Mouse (Mus musculus) thymus, adult 2 months (tissue): ENCODE data around the gene 1500009C09Rik. TPM values are rescaled to one million over a fixed set of nuclear protein-coding genes. Genes with fewer than 3 reads are reported as not detected.

Experiments used
- DNase-seq: peaks from one replicate; pipeline ENCODE4 v3.0.0; 2021
- H3K27ac ChIP-seq: fragments of 200-500 bp; 2 replicates; pipeline ENCODE4 v1.5.1; 2012; ENCODE audit warnings: low read length, control low read depth; ENCODE audit not compliant: control insufficient read depth, insufficient read depth
- H3K27me3 ChIP-seq: fragments of 200-500 bp; 2 replicates; pipeline ENCODE4 v1.6.1; 2012; ENCODE audit warnings: mild to moderate bottlenecking, low read length, moderate library complexity, mixed read lengths; ENCODE audit not compliant: control insufficient read depth, insufficient read depth
- H3K36me3 ChIP-seq: fragments of 200-500 bp; 2 replicates; pipeline ENCODE4 v1.6.1; 2012; ENCODE audit warnings: mild to moderate bottlenecking, low read length, moderate library complexity; ENCODE audit not compliant: control insufficient read depth, insufficient read depth
- H3K4me1 ChIP-seq: fragments of 200-500 bp; replicated peaks from 2 replicates; pipeline ENCODE4 v1.6.1; 2012; ENCODE audit warnings: low read length; ENCODE audit not compliant: control insufficient read depth, insufficient read depth
- H3K4me3 ChIP-seq: fragments of 200-500 bp; 2 replicates; pipeline ENCODE4 v1.5.1; 2012; ENCODE audit warnings: mild to moderate bottlenecking, low read length, control low read depth, moderate library complexity; ENCODE audit not compliant: control insufficient read depth, insufficient read depth
- CTCF ChIP-seq: fragments of 200-500 bp; IDR thresholded peaks from 2 replicates; pipeline ENCODE4 v1.5.1; 2012; ENCODE audit warnings: mild to moderate bottlenecking, control low read depth, low read length, moderate library complexity, borderline replicate concordance; ENCODE audit not compliant: control insufficient read depth, poor library complexity, insufficient read depth; ENCODE audit errors: extremely low read depth
- POLR2A ChIP-seq: fragments of 200-500 bp; IDR thresholded peaks from 2 replicates; pipeline ENCODE4 v1.6.1; 2012; ENCODE audit warnings: mild to moderate bottlenecking, low read length, control low read depth, moderate library complexity; ENCODE audit not compliant: control insufficient read depth, poor library complexity, insufficient read depth; ENCODE audit errors: extremely low read depth
- WGBS: fragments of 180-500 bp; shearing (Covaris S2); methylation state at CpG from one replicate; pipeline ENCODE4 v1.1.7; 2018; 5-methylcytosine and 5-hydroxymethylcytosine counted together
- polyA plus RNA-seq: library from polyadenylated mRNA; depleted of rRNA; stranded (reverse); fragments of >200 nt; gene quantifications from 2 replicates; pipeline ENCODE4 v1.2.3, GENCODE M21; 2012

Gene 1500009C09Rik
- polyA plus RNA-seq, 1 experiment = 0.24 TPM

GRCm38 (mm10) chr15:82247131-82247776 is 4.9 kb upstream of the 1500009C09Rik start:
- 65% methylated on average over 3 of the region's 3 CpGs for WGBS
- H3K36me3 ChIP-seq = no peaks in the 10 kb centered on the region
- H3K27ac ChIP-seq = no peak overlapping the region
- H3K4me1 ChIP-seq = peaks cover 6% of the 10 kb centered on the region
- no peak overlapping the region for H3K4me3 ChIP-seq
- no peaks in the 10 kb centered on the region for H3K27me3 ChIP-seq
- TF ChIP-seq POLR2A = no peak
- no peak for TF ChIP-seq CTCF
- DNase-seq = no peak

DNA sequence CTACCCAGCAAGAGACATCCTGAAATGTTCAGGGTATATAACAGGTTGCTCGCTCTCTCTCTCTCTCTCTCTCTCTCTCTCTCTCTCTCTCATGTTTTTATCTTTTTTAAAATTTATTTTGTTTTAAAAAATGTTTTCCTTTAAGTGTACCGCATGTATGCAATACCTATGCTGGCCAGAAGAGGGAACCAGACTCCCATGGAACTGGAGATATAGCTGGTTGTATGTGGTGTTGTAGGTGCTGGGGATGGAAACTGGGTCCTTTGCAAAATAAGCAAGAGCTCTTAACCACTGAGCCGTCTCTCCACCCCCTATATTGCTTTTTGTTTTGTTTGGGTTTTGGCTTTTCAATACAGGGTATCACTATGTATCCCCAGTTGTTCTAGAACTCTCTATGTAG is 618 bp upstream of the 1500009C09Rik start:
- H3K36me3 ChIP-seq = no peaks in the 10 kb centered on the region
- no peak for DNase-seq
- H3K4me3 ChIP-seq = no peak overlapping the region
- 98% methylated on average over 3 of the region's 3 CpGs for WGBS
- no peak overlapping the region for H3K27ac ChIP-seq
- no peaks in the 10 kb centered on the region for H3K27me3 ChIP-seq
- TF ChIP-seq CTCF (no peak), POLR2A (no peak)
- no peaks in the 10 kb centered on the region for H3K4me1 ChIP-seq

DNA sequence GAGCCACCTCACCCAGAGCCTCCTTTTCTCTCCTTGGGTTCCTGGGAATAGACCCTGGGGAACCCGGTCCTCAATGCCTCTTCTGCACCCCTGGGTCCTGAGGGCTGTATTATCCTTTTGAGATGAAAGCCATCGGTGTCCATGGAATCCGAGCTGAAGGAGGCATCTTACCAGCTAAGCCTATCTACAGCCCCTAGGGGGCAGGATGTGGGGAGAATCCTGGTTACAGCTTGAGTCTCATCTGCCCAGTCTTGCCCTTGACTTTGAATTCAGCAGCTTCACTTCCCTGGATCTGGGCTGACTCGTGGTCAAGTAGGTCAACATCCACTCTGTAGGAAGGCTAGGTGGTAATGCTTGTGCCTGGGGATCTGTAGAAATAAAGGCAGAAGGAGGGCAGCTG is 3.1 kb downstream of the 1500009C09Rik start:
- WGBS = 52% methylated on average over 4 of the region's 4 CpGs
- no peaks in the 10 kb centered on the region for H3K4me1 ChIP-seq
- H3K4me3 ChIP-seq = no peak overlapping the region
- DNase-seq = no peak
- no peaks in the 10 kb centered on the region for H3K27me3 ChIP-seq
- no peak for TF ChIP-seq POLR2A
- H3K27ac ChIP-seq = no peak overlapping the region
- no peaks in the 10 kb centered on the region for H3K36me3 ChIP-seq

GRCm38 (mm10) chr15:82255944-82256383 is 3.8 kb downstream of the 1500009C09Rik start:
- no peak for DNase-seq
- 44% methylated on average over 10 of the region's 10 CpGs for WGBS

DNA sequence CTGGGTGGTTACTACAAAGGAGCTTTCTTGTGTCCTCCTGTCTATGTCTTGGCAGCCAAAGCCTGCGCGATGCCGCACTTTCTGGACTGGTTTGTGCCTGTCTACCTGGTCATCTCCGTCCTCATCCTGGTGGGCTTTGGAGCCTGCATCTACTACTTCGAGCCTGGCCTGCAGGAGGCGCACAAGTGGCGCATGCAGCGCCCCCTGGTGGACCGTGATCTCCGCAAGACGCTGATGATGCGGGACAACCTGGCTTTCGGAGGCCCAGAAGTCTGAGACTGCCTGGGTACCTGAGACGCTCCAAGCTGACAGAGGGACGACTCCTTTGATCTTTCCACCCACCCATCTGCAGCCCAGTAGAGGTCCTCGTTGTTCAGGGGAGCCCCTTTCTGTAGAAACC is 7.3 kb downstream of the 1500009C09Rik start:
- TF ChIP-seq CTCF = peak; percentile 100
- no peak for TF ChIP-seq POLR2A
- H3K4me1 ChIP-seq = no peaks in the 10 kb centered on the region
- no peaks in the 10 kb centered on the region for H3K36me3 ChIP-seq
- 9% methylated on average over 16 of the region's 16 CpGs for WGBS
- no peaks in the 10 kb centered on the region for H3K27me3 ChIP-seq
- H3K4me3 ChIP-seq = no peak overlapping the region
- DNase-seq = peak; percentile 79
- H3K27ac ChIP-seq = no peak overlapping the region

More at GRCm38 (mm10) chr15:82255944-82256383, 3.8 kb downstream of the 1500009C09Rik start:
- no peaks in the 10 kb centered on the region for H3K4me1 ChIP-seq
- H3K27me3 ChIP-seq = no peaks in the 10 kb centered on the region
- H3K4me3 ChIP-seq = no peak overlapping the region
- no peaks in the 10 kb centered on the region for H3K36me3 ChIP-seq
- no peak overlapping the region for H3K27ac ChIP-seq
- TF ChIP-seq CTCF = no peak
- no peak for TF ChIP-seq POLR2A

- DNase-seq = peak; percentile 73
- Histone ChIP-seq H3K36me3 (no peaks in the 10 kb centered on the region), H3K27ac (no peak overlapping the region), H3K27me3 (no peaks in the 10 kb centered on the region), H3K4me1 (no peaks in the 10 kb centered on the region), H3K4me3 (no peak overlapping the region)
- TF ChIP-seq POLR2A (no peak), CTCF (peak; percentile 80; the same call in 1 of the 2 replicates)
- 7% methylated on average over 6 of the region's 6 CpGs for WGBS
These were observed 14.2 kb downstream of the 1500009C09Rik start for GRCm38 (mm10) chr15:82266356-82266755.

DNA sequence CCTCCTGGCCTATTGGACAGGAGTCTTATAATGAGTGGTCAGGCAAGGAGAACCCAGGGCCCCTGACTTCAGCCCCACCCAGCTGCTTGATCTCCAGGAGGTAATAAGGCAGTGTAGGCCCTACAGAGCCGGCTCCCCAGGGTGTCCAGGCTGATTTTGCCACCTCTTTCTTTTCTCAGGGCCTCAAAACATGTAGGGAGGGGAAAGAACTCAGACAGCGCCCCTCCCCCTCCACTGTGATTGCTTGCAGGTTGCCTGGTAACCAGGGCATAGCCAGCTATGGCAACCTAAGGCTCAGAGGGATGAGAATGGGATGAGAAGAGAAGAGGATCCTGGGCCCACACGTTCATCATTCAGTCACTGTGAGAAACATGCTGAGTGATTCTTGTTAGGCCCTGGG is 16.0 kb downstream of the 1500009C09Rik start:
- 82% methylated on average over 3 of the region's 3 CpGs for WGBS
- Histone ChIP-seq H3K36me3 (no peaks in the 10 kb centered on the region), H3K4me1 (no peaks in the 10 kb centered on the region), H3K4me3 (no peak overlapping the region), H3K27ac (no peak overlapping the region), H3K27me3 (no peaks in the 10 kb centered on the region)
- DNase-seq = no peak
- TF ChIP-seq POLR2A (no peak), CTCF (no peak)
